Mouse (Mus musculus) lung, postnatal 10 days (tissue): Measurements from ENCODE around the gene Lhx6.

ENCODE experiments used
- DNase-seq: peaks from one replicate; pipeline ENCODE4 v3.0.0; 2021

The Lhx6 gene

GRCm38 (mm10) chr2:36033966-36034365 lies 71.2 kb downstream of the Lhx6 start:
- DNase-seq, result no peak

- DNase-seq, result peak; percentile 18
Observed at GRCm38 (mm10) chr2:36032884-36033283, 72.3 kb downstream of the Lhx6 start.
